Mouse (Mus musculus) embryonic fibroblast, embryonic 13.5 days (primary cell): ENCODE measurements around the gene Gm17387.

Experiments
- CTCF ChIP-seq: IDR thresholded peaks from 2 replicates; pipeline ENCODE4 v1.5.1; 2011; ENCODE audit warnings: mild to moderate bottlenecking, control low read depth, low read length, moderate library complexity, borderline replicate concordance; ENCODE audit not compliant: insufficient read depth
- POLR2A ChIP-seq: IDR thresholded peaks from 2 replicates; pipeline ENCODE4 v1.6.1; 2011; ENCODE audit warnings: low read depth, mild to moderate bottlenecking, control low read depth, low read length, moderate library complexity

DNA sequence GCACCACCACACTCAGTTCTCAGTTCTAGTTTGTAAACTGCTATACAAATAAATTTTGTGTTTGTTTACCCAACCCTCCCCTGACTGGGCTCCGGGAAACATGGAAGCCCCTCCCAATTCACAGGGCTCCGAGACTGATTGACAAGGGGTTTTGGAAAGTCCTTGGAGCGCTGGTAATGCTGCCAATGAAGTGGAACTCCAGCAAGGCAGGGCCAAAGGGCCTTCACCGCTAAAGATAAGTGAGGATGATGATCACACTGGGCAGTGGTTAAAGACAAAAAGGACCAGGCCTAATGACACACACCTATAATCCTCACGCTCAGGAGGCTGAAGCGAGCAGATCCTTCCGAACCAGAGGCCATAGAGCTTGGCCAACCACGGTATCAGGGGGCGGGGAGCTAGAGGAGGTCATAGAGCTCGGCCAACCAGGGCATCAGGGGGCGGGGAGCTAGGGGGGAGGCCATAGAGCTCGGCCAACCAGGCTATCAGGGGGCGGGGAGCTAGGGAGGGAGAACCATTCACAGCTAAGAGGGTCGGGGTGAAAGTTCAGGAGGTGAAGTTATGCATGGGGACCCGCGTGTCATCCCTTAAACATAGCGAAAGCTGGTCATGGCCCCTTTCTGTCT lies 22.2 kb downstream of the Gm17387 start:
- no peak for TF ChIP-seq POLR2A
- no peak for TF ChIP-seq CTCF
